Mouse (Mus musculus): ENCODE measurements around the gene Macrod2. TPM values are rescaled to one million over a fixed set of nuclear protein-coding genes. Genes with fewer than 3 reads are reported as not detected.

The Macrod2 gene
- polyA plus RNA-seq, 1 experiment from 2014 or later = 75.4 TPM

- no peaks in the 10 kb centered on the region for H3K4me1 ChIP-seq (replicated peaks)
- no peak overlapping the region for H3K27ac ChIP-seq
- no peaks in the 10 kb centered on the region for H3K9me3 ChIP-seq
- H3K9ac ChIP-seq (replicated peaks) = no peak overlapping the region
- no peak overlapping the region for H3K4me3 ChIP-seq (replicated peaks)
- no peak for ATAC-seq
- no peaks in the 10 kb centered on the region for H3K27me3 ChIP-seq
- 68% methylated on average over 4 of the region's 4 CpGs for WGBS
- no peak overlapping the region for H3K4me2 ChIP-seq (replicated peaks)
- H3K36me3 ChIP-seq = no peaks in the 10 kb centered on the region
These were observed 876.4 kb downstream of the Macrod2 start for GRCm38 (mm10) chr2:141271541-141271940.

- H3K36me3 ChIP-seq = no peaks in the 10 kb centered on the region
- ATAC-seq = no peak
- no peaks in the 10 kb centered on the region for H3K27me3 ChIP-seq
- no peaks in the 10 kb centered on the region for H3K4me1 ChIP-seq (replicated peaks)
- no peak overlapping the region for H3K9ac ChIP-seq (replicated peaks)
- no peaks in the 10 kb centered on the region for H3K9me3 ChIP-seq
- no peak overlapping the region for H3K4me3 ChIP-seq (replicated peaks)
- 91% methylated on average over 4 of the region's 4 CpGs for WGBS
- H3K4me2 ChIP-seq (replicated peaks) = no peak overlapping the region
- no peak overlapping the region for H3K27ac ChIP-seq
These were observed 877.9 kb downstream of the Macrod2 start for GRCm38 (mm10) chr2:141272966-141273365.

- 95% methylated on average over 2 of the region's 2 CpGs for WGBS
- H3K4me2 ChIP-seq (replicated peaks) = no peak overlapping the region
- no peak overlapping the region for H3K9ac ChIP-seq (replicated peaks)
- no peak for ATAC-seq
- H3K9me3 ChIP-seq = no peaks in the 10 kb centered on the region
- no peaks in the 10 kb centered on the region for H3K36me3 ChIP-seq
- H3K4me3 ChIP-seq (replicated peaks) = no peak overlapping the region
- H3K4me1 ChIP-seq (replicated peaks) = no peaks in the 10 kb centered on the region
- H3K27ac ChIP-seq = no peak overlapping the region
- H3K27me3 ChIP-seq = no peaks in the 10 kb centered on the region
These were observed 879.2 kb downstream of the Macrod2 start for GRCm38 (mm10) chr2:141274262-141274661.

- no peaks in the 10 kb centered on the region for H3K4me1 ChIP-seq (replicated peaks)
- H3K4me2 ChIP-seq (replicated peaks) = no peak overlapping the region
- H3K27ac ChIP-seq = no peak overlapping the region
- H3K4me3 ChIP-seq (replicated peaks) = no peak overlapping the region
- no peaks in the 10 kb centered on the region for H3K9me3 ChIP-seq
- no peak overlapping the region for H3K9ac ChIP-seq (replicated peaks)
- H3K36me3 ChIP-seq = no peaks in the 10 kb centered on the region
- no peak for ATAC-seq
- H3K27me3 ChIP-seq = no peaks in the 10 kb centered on the region
- 67% methylated on average over 5 of the region's 5 CpGs for WGBS
These were observed 884.1 kb downstream of the Macrod2 start for GRCm38 (mm10) chr2:141279130-141279698.

- no peak overlapping the region for H3K4me2 ChIP-seq (replicated peaks)
- no peaks in the 10 kb centered on the region for H3K9me3 ChIP-seq
- no peak for ATAC-seq
- no peak overlapping the region for H3K27ac ChIP-seq
- no peak overlapping the region for H3K4me3 ChIP-seq (replicated peaks)
- 80% methylated on average over 1 of the region's 1 CpGs for WGBS
- no peaks in the 10 kb centered on the region for H3K4me1 ChIP-seq (replicated peaks)
- no peaks in the 10 kb centered on the region for H3K36me3 ChIP-seq
- H3K27me3 ChIP-seq = no peaks in the 10 kb centered on the region
- H3K9ac ChIP-seq (replicated peaks) = no peak overlapping the region
These were observed 885.7 kb downstream of the Macrod2 start for GRCm38 (mm10) chr2:141280817-141281216.

- 81% methylated on average over 7 of the region's 7 CpGs for WGBS
- Histone ChIP-seq H3K4me2 (replicated peaks) (no peak overlapping the region), H3K9ac (replicated peaks) (no peak overlapping the region), H3K4me3 (replicated peaks) (no peak overlapping the region), H3K27ac (no peak overlapping the region), H3K9me3 (no peaks in the 10 kb centered on the region), H3K27me3 (no peaks in the 10 kb centered on the region), H3K4me1 (replicated peaks) (no peaks in the 10 kb centered on the region), H3K36me3 (no peaks in the 10 kb centered on the region)
- ATAC-seq = no peak
These were observed 891.1 kb downstream of the Macrod2 start for GRCm38 (mm10) chr2:141286110-141286747.

- Histone ChIP-seq H3K9me3 (no peaks in the 10 kb centered on the region), H3K27me3 (no peaks in the 10 kb centered on the region), H3K4me1 (replicated peaks) (no peaks in the 10 kb centered on the region), H3K4me3 (replicated peaks) (no peak overlapping the region), H3K36me3 (no peaks in the 10 kb centered on the region), H3K27ac (no peak overlapping the region), H3K9ac (replicated peaks) (no peak overlapping the region), H3K4me2 (replicated peaks) (no peak overlapping the region)
- 78% methylated on average over 7 of the region's 7 CpGs for WGBS
- no peak for ATAC-seq
These were observed 893.4 kb downstream of the Macrod2 start for GRCm38 (mm10) chr2:141288494-141288893.

GRCm38 (mm10) chr2:141289059-141289713, 894.1 kb downstream of the Macrod2 start:
- Histone ChIP-seq H3K36me3 (no peaks in the 10 kb centered on the region), H3K4me3 (replicated peaks) (no peak overlapping the region), H3K4me2 (replicated peaks) (no peak overlapping the region), H3K4me1 (replicated peaks) (no peaks in the 10 kb centered on the region), H3K27ac (no peak overlapping the region), H3K27me3 (no peaks in the 10 kb centered on the region), H3K9ac (replicated peaks) (no peak overlapping the region), H3K9me3 (no peaks in the 10 kb centered on the region)
- ATAC-seq = no peak
- 71% methylated on average over 2 of the region's 2 CpGs for WGBS

- no peak for ATAC-seq
- H3K9me3 ChIP-seq = no peaks in the 10 kb centered on the region
- H3K4me3 ChIP-seq (replicated peaks) = no peak overlapping the region
- 74% methylated on average over 3 of the region's 3 CpGs for WGBS
- H3K36me3 ChIP-seq = no peaks in the 10 kb centered on the region
- no peak overlapping the region for H3K4me2 ChIP-seq (replicated peaks)
- H3K9ac ChIP-seq (replicated peaks) = no peak overlapping the region
- H3K4me1 ChIP-seq (replicated peaks) = no peaks in the 10 kb centered on the region
- no peaks in the 10 kb centered on the region for H3K27me3 ChIP-seq
- no peak overlapping the region for H3K27ac ChIP-seq
These were observed 897.7 kb downstream of the Macrod2 start for GRCm38 (mm10) chr2:141292847-141293246.

- no peak for ATAC-seq
- Histone ChIP-seq H3K4me3 (replicated peaks) (no peak overlapping the region), H3K27ac (no peak overlapping the region), H3K36me3 (no peaks in the 10 kb centered on the region), H3K27me3 (no peaks in the 10 kb centered on the region), H3K4me2 (replicated peaks) (no peak overlapping the region), H3K9ac (replicated peaks) (no peak overlapping the region), H3K4me1 (replicated peaks) (no peaks in the 10 kb centered on the region), H3K9me3 (no peaks in the 10 kb centered on the region)
- WGBS = 87% methylated on average over 6 of the region's 6 CpGs
These were observed 904.1 kb downstream of the Macrod2 start for GRCm38 (mm10) chr2:141299168-141299567.

- Histone ChIP-seq H3K9me3 (no peaks in the 10 kb centered on the region), H3K9ac (replicated peaks) (no peak overlapping the region), H3K27me3 (no peaks in the 10 kb centered on the region), H3K36me3 (no peaks in the 10 kb centered on the region), H3K4me2 (replicated peaks) (no peak overlapping the region), H3K4me1 (replicated peaks) (no peaks in the 10 kb centered on the region), H3K27ac (no peak overlapping the region), H3K4me3 (replicated peaks) (no peak overlapping the region)
- WGBS = 92% methylated on average over 2 of the region's 2 CpGs
- ATAC-seq = no peak
These were observed 905.9 kb downstream of the Macrod2 start for GRCm38 (mm10) chr2:141301030-141301429.

GRCm38 (mm10) chr2:141308406-141308805, 913.3 kb downstream of the Macrod2 start:
- H3K36me3 ChIP-seq = no peaks in the 10 kb centered on the region
- peaks cover 20% of the 10 kb centered on the region for H3K4me1 ChIP-seq (replicated peaks)
- WGBS = 85% methylated on average over 3 of the region's 3 CpGs
- no peak overlapping the region for H3K4me3 ChIP-seq (replicated peaks)
- no peak overlapping the region for H3K27ac ChIP-seq
- H3K4me2 ChIP-seq (replicated peaks) = no peak overlapping the region
- no peak overlapping the region for H3K9ac ChIP-seq (replicated peaks)
- no peaks in the 10 kb centered on the region for H3K9me3 ChIP-seq
- no peak for ATAC-seq
- H3K27me3 ChIP-seq = no peaks in the 10 kb centered on the region
